ENCODE assay signal across 22 mouse cellular contexts in the genomic region with DNA sequence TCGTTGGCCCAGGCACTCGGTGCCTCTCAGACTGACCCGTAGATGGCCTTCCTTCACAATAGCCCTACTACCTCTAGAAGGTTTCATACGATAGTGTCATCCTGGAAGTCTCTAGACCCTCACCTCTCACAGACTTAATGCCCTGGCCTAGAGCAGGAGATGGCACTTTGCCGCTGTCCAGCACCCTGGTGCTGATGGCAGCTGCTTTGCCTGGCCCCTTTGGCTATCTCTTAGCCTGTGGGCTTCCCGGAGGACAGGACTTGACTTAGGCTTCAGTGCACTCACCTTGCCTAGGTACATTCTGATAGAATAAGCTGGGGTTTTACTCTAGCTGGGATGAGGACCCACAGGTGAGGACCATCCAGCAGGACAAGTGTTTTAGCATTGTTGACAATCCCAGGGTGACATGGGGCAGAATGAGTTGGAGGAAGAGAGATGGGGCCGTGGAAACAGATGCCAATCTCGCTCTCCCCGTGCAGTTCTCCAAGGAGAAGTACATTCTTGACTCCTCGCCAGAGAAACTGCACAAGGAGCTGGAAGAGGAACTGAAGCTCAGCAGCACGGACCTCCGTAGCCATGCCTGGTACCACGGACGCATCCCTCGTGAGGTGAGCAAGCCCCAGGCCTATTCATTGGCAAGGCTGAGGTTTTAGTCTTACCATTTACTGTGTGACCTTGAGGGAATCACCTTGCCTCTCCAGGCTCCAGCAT. TPM values are rescaled to one million over a fixed set of nuclear protein-coding genes. Genes with fewer than 3 reads are reported as not detected.
DNase-seq lines count a peak whose midpoint lies in the region; ATAC-seq lines count a peak whose summit lies in the region.
"Had no signal": no experiment of that assay in that cellular context is flagged by ENCODE, and none has a peak within 500 bp of the region (broad histone marks: within the 10 kb centered on the region; RNA-seq: fewer than 3 reads in every experiment).

No protein-coding gene starts in this region.

- peaks cover 59% of the 10 kb centered on the region for H3K36me3 ChIP-seq in hindbrain, embryonic 13.5 days
- H3K36me3 ChIP-seq in hindbrain, embryonic 12.5 days = peaks cover 41% of the 10 kb centered on the region
- peaks cover 53% of the 10 kb centered on the region for H3K36me3 ChIP-seq in neural tube, embryonic 13.5 days
- H3K36me3 ChIP-seq in forebrain, embryonic 13.5 days (ENCODE audit: poor library complexity, severe bottlenecking) = peaks cover 51% of the 10 kb centered on the region

- H3K27ac ChIP-seq in hindbrain, embryonic 13.5 days = no peak overlapping the region
- H3K27ac ChIP-seq in hindbrain, embryonic 12.5 days = no peak overlapping the region
- H3K27ac ChIP-seq in neural tube, embryonic 13.5 days (replicated peaks) = no peak overlapping the region
- no peak overlapping the region for H3K27ac ChIP-seq in forebrain, embryonic 13.5 days
- H3K27ac ChIP-seq: liver, embryonic 14.5 days; neural tube, embryonic 15.5 days; stomach, embryonic 15.5 days had no signal

- no peak overlapping the region for H3K4me3 ChIP-seq in hindbrain, embryonic 13.5 days
- H3K4me3 ChIP-seq in hindbrain, embryonic 12.5 days = no peak overlapping the region
- H3K4me3 ChIP-seq in neural tube, embryonic 13.5 days = no peak overlapping the region
- H3K4me3 ChIP-seq in forebrain, embryonic 13.5 days = no peak overlapping the region
- H3K4me3 ChIP-seq: heart, embryonic 12.5 days; neural tube, embryonic 15.5 days; stomach, embryonic 15.5 days had no signal

- DNase-seq in neural tube, embryonic 10.5 days (ENCODE audit: extremely low spot score, low spot score) = no peak
- no peak for DNase-seq in spleen, adult 12 weeks (ENCODE audit: low spot score)
- DNase-seq: cerebellum, adult 8-10 months; gastrocnemius, postnatal 36 days; heart, postnatal 14 days; right cerebral cortex, postnatal 25 days; thymus, adult 2 months had no signal

- H3K4me1 ChIP-seq in hindbrain, embryonic 13.5 days (replicated peaks) = peaks cover 47% of the 10 kb centered on the region
- H3K4me1 ChIP-seq in hindbrain, embryonic 12.5 days = peaks cover 30% of the 10 kb centered on the region
- H3K4me1 ChIP-seq in neural tube, embryonic 13.5 days (replicated peaks) = peaks cover 45% of the 10 kb centered on the region
- H3K4me1 ChIP-seq in forebrain, embryonic 13.5 days = peaks cover 29% of the 10 kb centered on the region

- 0 out of 2 replicates have a peak, but pooled peaks cover 11% of the 10 kb centered on the region for H3K27me3 ChIP-seq in hindbrain, embryonic 13.5 days
- H3K27me3 ChIP-seq in hindbrain, embryonic 12.5 days = peaks cover 11% of the 10 kb centered on the region
- H3K27me3 ChIP-seq in neural tube, embryonic 13.5 days = peaks cover 10% of the 10 kb centered on the region; the same call in 1 of the 2 replicates
- H3K27me3 ChIP-seq in forebrain, embryonic 13.5 days = no peaks in the 10 kb centered on the region
- H3K27me3 ChIP-seq: neural tube, embryonic 15.5 days had no signal

- H3K9ac ChIP-seq in hindbrain, embryonic 13.5 days = peak overlapping the region; percentile 53; the same call in 1 of the 2 replicates
- H3K9ac ChIP-seq in hindbrain, embryonic 12.5 days = no peak overlapping the region; the same call in 1 of the 2 replicates
- peak overlapping the region; percentile 41; the same call in 1 of the 2 replicates for H3K9ac ChIP-seq in neural tube, embryonic 13.5 days
- no peak overlapping the region; the same call in 1 of the 2 replicates for H3K9ac ChIP-seq in forebrain, embryonic 13.5 days
- H3K9ac ChIP-seq: heart, embryonic 12.5 days; liver, embryonic 14.5 days; stomach, embryonic 15.5 days had no signal

- no peaks in the 10 kb centered on the region for H3K9me3 ChIP-seq in hindbrain, embryonic 13.5 days
- no peaks in the 10 kb centered on the region for H3K9me3 ChIP-seq in hindbrain, embryonic 12.5 days (replicated peaks)
- no peaks in the 10 kb centered on the region for H3K9me3 ChIP-seq in neural tube, embryonic 13.5 days
- no peaks in the 10 kb centered on the region for H3K9me3 ChIP-seq in forebrain, embryonic 13.5 days (replicated peaks)
- H3K9me3 ChIP-seq: heart, embryonic 12.5 days; neural tube, embryonic 15.5 days; stomach, embryonic 15.5 days had no signal

- 80% methylated on average over 15 of the region's 15 CpGs for WGBS in hindbrain, embryonic 13.5 days
- WGBS in hindbrain, embryonic 12.5 days = 78% methylated on average over 15 of the region's 15 CpGs
- 75% methylated on average over 15 of the region's 15 CpGs for WGBS in neural tube, embryonic 13.5 days
- WGBS in forebrain, embryonic 13.5 days = 78% methylated on average over 15 of the region's 15 CpGs

- no peak overlapping the region for H3K4me2 ChIP-seq in hindbrain, embryonic 13.5 days
- H3K4me2 ChIP-seq in hindbrain, embryonic 12.5 days (replicated peaks) = no peak overlapping the region
- H3K4me2 ChIP-seq in neural tube, embryonic 13.5 days = no peak overlapping the region
- no peak overlapping the region for H3K4me2 ChIP-seq in forebrain, embryonic 13.5 days
- H3K4me2 ChIP-seq: heart, embryonic 12.5 days; neural tube, embryonic 15.5 days; stomach, embryonic 15.5 days had no signal

- no peak for ATAC-seq in hindbrain, embryonic 13.5 days (ENCODE audit: low FRiP score)
- no peak for ATAC-seq in hindbrain, embryonic 12.5 days (ENCODE audit: low FRiP score)
- no peak for ATAC-seq in neural tube, embryonic 13.5 days (ENCODE audit: low read depth)
- ATAC-seq in common myeloid progenitor, adult 5-6 weeks (replicated peaks; ENCODE audit: low read depth, poor library complexity, severe bottlenecking) = peak; percentile 54; the same call in 1 of the 2 replicates
- ATAC-seq in forebrain, embryonic 13.5 days = no peak
- ATAC-seq: forebrain, embryonic 16.5 days; hindbrain, embryonic 16.5 days; intestine, postnatal 0 days had no signal

RNA-seq across cellular contexts. Expression of a gene that starts 3.6 kb away (rescaled TPM):
- polyA plus RNA-seq in hindbrain, embryonic 13.5 days (2015; fragmentation: Nextera tagmentation; extraction: Ambion mirVana) = 3.3 and 3.7 TPM in 2 replicates
- polyA plus RNA-seq in hindbrain, embryonic 12.5 days (2016; fragmentation: Nextera tagmentation; extraction: Ambion mirVana) = 1.6 and 2.0 TPM in 2 replicates
- 3.2 and 4.0 TPM in 2 replicates for polyA plus RNA-seq in neural tube, embryonic 13.5 days (2015; fragmentation: Nextera tagmentation; extraction: Ambion mirVana)
- not detected in 2 replicates for total RNA-seq in common myeloid progenitor, adult 5-6 weeks (2017)
- 1.6 and 2.5 TPM in 2 replicates for polyA plus RNA-seq in forebrain, embryonic 13.5 days (2015; fragmentation: Nextera tagmentation; extraction: Ambion mirVana)
- total RNA-seq: gastrocnemius, postnatal 36 days; heart, postnatal 14 days; megakaryocyte-erythroid progenitor cell, adult 5-6 weeks; monocyte, adult 5-6 weeks had no signal
- polyA plus RNA-seq: heart, embryonic 12.5 days; urinary bladder, adult 2 months had no signal

RNA-seq across cellular contexts. Expression of a gene that starts 12.6 kb away (rescaled TPM):
- 54.2 and 54.4 TPM in 2 replicates for polyA plus RNA-seq in hindbrain, embryonic 13.5 days (2015; fragmentation: Nextera tagmentation; extraction: Ambion mirVana)
- 52.1 and 55.9 TPM in 2 replicates for polyA plus RNA-seq in hindbrain, embryonic 12.5 days (2016; fragmentation: Nextera tagmentation; extraction: Ambion mirVana)
- 53.2 and 55.8 TPM in 2 replicates for polyA plus RNA-seq in neural tube, embryonic 13.5 days (2015; fragmentation: Nextera tagmentation; extraction: Ambion mirVana)
- total RNA-seq in common myeloid progenitor, adult 5-6 weeks (2017) = 19.2 and 19.9 TPM in 2 replicates
- polyA plus RNA-seq in forebrain, embryonic 13.5 days (2015; fragmentation: Nextera tagmentation; extraction: Ambion mirVana) = 55.8 and 62.2 TPM in 2 replicates

RNA-seq across cellular contexts. Expression of a gene that starts 23.6 kb away (rescaled TPM):
- 41.8 and 50.5 TPM in 2 replicates for polyA plus RNA-seq in hindbrain, embryonic 13.5 days (2015; fragmentation: Nextera tagmentation; extraction: Ambion mirVana)
- polyA plus RNA-seq in hindbrain, embryonic 12.5 days (2016; fragmentation: Nextera tagmentation; extraction: Ambion mirVana) = 33.5 and 34.8 TPM in 2 replicates
- 42.5 and 51.4 TPM in 2 replicates for polyA plus RNA-seq in neural tube, embryonic 13.5 days (2015; fragmentation: Nextera tagmentation; extraction: Ambion mirVana)
- 13.7 and 19.3 TPM in 2 replicates for total RNA-seq in common myeloid progenitor, adult 5-6 weeks (2017)
- 23.5 and 29.2 TPM in 2 replicates for polyA plus RNA-seq in forebrain, embryonic 13.5 days (2015; fragmentation: Nextera tagmentation; extraction: Ambion mirVana)

RNA-seq across cellular contexts. Expression of a gene that starts 31.0 kb away (rescaled TPM):
- 0.56 and 1.8 TPM in 2 replicates for polyA plus RNA-seq in hindbrain, embryonic 13.5 days (2015; fragmentation: Nextera tagmentation; extraction: Ambion mirVana)
- polyA plus RNA-seq in hindbrain, embryonic 12.5 days (2016; fragmentation: Nextera tagmentation; extraction: Ambion mirVana) = 0.63 and 1.1 TPM in 2 replicates
- polyA plus RNA-seq in neural tube, embryonic 13.5 days (2015; fragmentation: Nextera tagmentation; extraction: Ambion mirVana) = 0.24 and 0.26 TPM in 2 replicates
- not detected in 2 replicates for total RNA-seq in common myeloid progenitor, adult 5-6 weeks (2017)
- polyA plus RNA-seq in forebrain, embryonic 13.5 days (2015; fragmentation: Nextera tagmentation; extraction: Ambion mirVana) = 0.43 and 0.48 TPM in 2 replicates
- total RNA-seq: gastrocnemius, postnatal 36 days; monocyte, adult 5-6 weeks had no signal

RNA-seq across cellular contexts. Expression of a gene that starts 31.2 kb away (rescaled TPM):
- 4.5 and 5.1 TPM in 2 replicates for polyA plus RNA-seq in hindbrain, embryonic 13.5 days (2015; fragmentation: Nextera tagmentation; extraction: Ambion mirVana)
- polyA plus RNA-seq in hindbrain, embryonic 12.5 days (2016; fragmentation: Nextera tagmentation; extraction: Ambion mirVana) = 4.6 and 5.6 TPM in 2 replicates
- polyA plus RNA-seq in neural tube, embryonic 13.5 days (2015; fragmentation: Nextera tagmentation; extraction: Ambion mirVana) = 5.5 and 6.6 TPM in 2 replicates
- 1.3 and 4.0 TPM in 2 replicates for total RNA-seq in common myeloid progenitor, adult 5-6 weeks (2017)
- 4.6 and 5.4 TPM in 2 replicates for polyA plus RNA-seq in forebrain, embryonic 13.5 days (2015; fragmentation: Nextera tagmentation; extraction: Ambion mirVana)

Comparison
In these comparisons a context has a peak if more than half of its experiments do, and no peak if none do; other contexts are left out.
1. H3K9ac ChIP-seq: peak in hindbrain, embryonic 13.5 days (single experiment) and neural tube, embryonic 13.5 days (single experiment); none in hindbrain, embryonic 12.5 days (single experiment) and forebrain, embryonic 13.5 days (single experiment).